Mouse (Mus musculus): ENCODE measurements around the gene Chn1. TPM values are rescaled to one million over a fixed set of nuclear protein-coding genes. Genes with fewer than 3 reads are reported as not detected.

Chn1 gene
- polyA plus RNA-seq, 1 experiment from 2014 or later: 110 TPM

- WGBS: 85% methylated on average over 3 of the region's 3 CpGs
- Histone ChIP-seq H3K4me3 (no peak overlapping the region), H3K36me3 (no peaks in the 10 kb centered on the region), H3K9me3 (no peaks in the 10 kb centered on the region), H3K27ac (no peak overlapping the region), H3K4me1 (peaks cover 20% of the 10 kb centered on the region), H3K9ac (no peak overlapping the region), H3K27me3 (replicated peaks) (no peaks in the 10 kb centered on the region), H3K4me2 (replicated peaks) (no peak overlapping the region)
- no peak for ATAC-seq (ENCODE audit: low FRiP score, low read depth)
Observed at GRCm38 (mm10) chr2:73657961-73658360, 117.2 kb downstream of the Chn1 start.

GRCm38 (mm10) chr2:73657151-73657550, 118.0 kb downstream of the Chn1 start:
- WGBS: 69% methylated on average over 7 of the region's 7 CpGs
- Histone ChIP-seq H3K4me2 (replicated peaks) (no peak overlapping the region), H3K4me3 (no peak overlapping the region), H3K9ac (no peak overlapping the region), H3K9me3 (no peaks in the 10 kb centered on the region), H3K27me3 (replicated peaks) (no peaks in the 10 kb centered on the region), H3K27ac (no peak overlapping the region), H3K36me3 (no peaks in the 10 kb centered on the region), H3K4me1 (peaks cover 20% of the 10 kb centered on the region)
- no peak for ATAC-seq (ENCODE audit: low FRiP score, low read depth)

GRCm38 (mm10) chr2:73655663-73656062, 119.5 kb downstream of the Chn1 start:
- Histone ChIP-seq H3K9me3 (no peaks in the 10 kb centered on the region), H3K27me3 (replicated peaks) (no peaks in the 10 kb centered on the region), H3K4me1 (peaks cover 15% of the 10 kb centered on the region), H3K9ac (no peak overlapping the region), H3K27ac (no peak overlapping the region), H3K36me3 (no peaks in the 10 kb centered on the region), H3K4me3 (no peak overlapping the region), H3K4me2 (replicated peaks) (no peak overlapping the region)
- 84% methylated on average over 4 of the region's 4 CpGs for WGBS
- no peak for ATAC-seq (ENCODE audit: low FRiP score, low read depth)

DNA sequence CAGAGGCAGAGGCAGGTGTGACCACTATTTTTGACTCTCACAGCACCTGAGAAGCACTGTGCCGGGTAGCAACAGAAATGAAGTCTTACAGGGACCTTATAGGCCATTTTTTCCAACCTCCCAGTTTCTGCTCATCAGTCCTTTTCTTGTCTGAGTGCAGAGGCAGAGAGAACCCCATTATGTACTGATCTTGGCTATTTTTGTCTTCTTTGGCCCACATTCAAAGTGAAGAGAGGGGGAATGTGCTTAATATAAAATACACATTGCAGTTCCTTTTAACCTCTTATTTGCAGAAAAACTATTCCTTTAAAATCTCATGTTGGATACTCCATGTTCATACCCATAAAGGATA, 120.3 kb downstream of the Chn1 start:
- H3K9me3 ChIP-seq: no peaks in the 10 kb centered on the region
- no peak overlapping the region for H3K9ac ChIP-seq
- no peak overlapping the region for H3K4me3 ChIP-seq
- no peaks in the 10 kb centered on the region for H3K36me3 ChIP-seq
- 70% methylated on average over 1 of the region's 1 CpGs for WGBS
- H3K4me2 ChIP-seq (replicated peaks): no peak overlapping the region
- no peak overlapping the region for H3K27ac ChIP-seq
- no peaks in the 10 kb centered on the region for H3K27me3 ChIP-seq (replicated peaks)
- H3K4me1 ChIP-seq: peaks cover 7% of the 10 kb centered on the region
- ATAC-seq (ENCODE audit: low FRiP score, low read depth): no peak

- 89% methylated on average over 4 of the region's 4 CpGs for WGBS
- H3K27ac ChIP-seq: no peak overlapping the region
- H3K4me2 ChIP-seq (replicated peaks): no peak overlapping the region
- 0 out of 2 replicates have a peak, but pooled peaks cover 3% of the 10 kb centered on the region for H3K4me1 ChIP-seq
- no peak overlapping the region for H3K4me3 ChIP-seq
- H3K36me3 ChIP-seq: no peaks in the 10 kb centered on the region
- H3K9me3 ChIP-seq: no peaks in the 10 kb centered on the region
- ATAC-seq (ENCODE audit: low FRiP score, low read depth): no peak
- H3K27me3 ChIP-seq (replicated peaks): no peaks in the 10 kb centered on the region
- no peak overlapping the region for H3K9ac ChIP-seq
Observed at GRCm38 (mm10) chr2:73654059-73654891, 120.9 kb downstream of the Chn1 start.

- no peaks in the 10 kb centered on the region for H3K4me1 ChIP-seq
- H3K9me3 ChIP-seq: no peaks in the 10 kb centered on the region
- H3K27me3 ChIP-seq (replicated peaks): no peaks in the 10 kb centered on the region
- no peak for ATAC-seq (ENCODE audit: low FRiP score, low read depth)
- H3K4me3 ChIP-seq: no peak overlapping the region
- no peak overlapping the region for H3K27ac ChIP-seq
- no peak overlapping the region for H3K9ac ChIP-seq
- WGBS: 90% methylated on average over 6 of the region's 6 CpGs
- H3K4me2 ChIP-seq (replicated peaks): no peak overlapping the region
- no peaks in the 10 kb centered on the region for H3K36me3 ChIP-seq
Observed at GRCm38 (mm10) chr2:73637688-73638087, 137.5 kb downstream of the Chn1 start.

GRCm38 (mm10) chr2:73636387-73636786, 138.8 kb downstream of the Chn1 start:
- Histone ChIP-seq H3K9ac (no peak overlapping the region), H3K9me3 (no peaks in the 10 kb centered on the region), H3K4me1 (no peaks in the 10 kb centered on the region), H3K36me3 (peaks cover 6% of the 10 kb centered on the region), H3K4me3 (no peak overlapping the region), H3K27ac (no peak overlapping the region), H3K27me3 (replicated peaks) (no peaks in the 10 kb centered on the region), H3K4me2 (replicated peaks) (no peak overlapping the region)
- 86% methylated on average over 3 of the region's 3 CpGs for WGBS
- no peak for ATAC-seq (ENCODE audit: low FRiP score, low read depth)

DNA sequence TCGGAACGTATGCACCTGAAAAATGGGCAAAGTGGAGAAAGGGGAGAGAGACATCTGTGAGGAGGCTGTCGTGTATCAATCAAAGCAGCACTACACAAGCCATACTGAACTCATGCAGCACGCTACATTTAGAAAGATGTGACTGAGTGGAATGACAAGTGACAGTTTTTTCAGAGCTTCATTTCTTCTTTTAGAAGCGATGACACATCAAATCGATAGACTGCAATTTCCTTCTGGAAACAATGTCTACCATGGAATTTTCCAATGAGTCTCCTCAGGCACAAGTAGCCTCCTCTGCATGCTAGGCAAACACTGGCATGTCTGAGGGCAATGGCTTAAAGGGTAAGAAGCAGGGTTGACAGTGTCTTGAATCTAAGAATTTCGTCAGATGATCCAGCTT, 143.3 kb downstream of the Chn1 start:
- peaks cover 12% of the 10 kb centered on the region for H3K36me3 ChIP-seq
- H3K4me1 ChIP-seq: no peaks in the 10 kb centered on the region

GRCm38 (mm10) chr2:73618486-73619052, 156.6 kb downstream of the Chn1 start:
- no peaks in the 10 kb centered on the region for H3K9me3 ChIP-seq
- H3K4me3 ChIP-seq: no peak overlapping the region
- H3K9ac ChIP-seq: no peak overlapping the region
- WGBS: 78% methylated on average over 4 of the region's 4 CpGs
- H3K4me1 ChIP-seq: no peaks in the 10 kb centered on the region
- peaks cover 43% of the 10 kb centered on the region for H3K36me3 ChIP-seq
- no peak for ATAC-seq (ENCODE audit: low FRiP score, low read depth)
- no peak overlapping the region for H3K4me2 ChIP-seq (replicated peaks)
- no peaks in the 10 kb centered on the region for H3K27me3 ChIP-seq (replicated peaks)
- no peak overlapping the region for H3K27ac ChIP-seq

More for the DNA sequence above, 143.3 kb downstream of the Chn1 start:
- 93% methylated on average over 7 of the region's 7 CpGs for WGBS
- Histone ChIP-seq H3K4me2 (replicated peaks) (no peak overlapping the region), H3K9ac (no peak overlapping the region), H3K4me3 (no peak overlapping the region), H3K27ac (no peak overlapping the region), H3K27me3 (replicated peaks) (no peaks in the 10 kb centered on the region), H3K9me3 (0 out of 2 replicates have a peak, but pooled peaks cover 4% of the 10 kb centered on the region)
- no peak for ATAC-seq (ENCODE audit: low FRiP score, low read depth)

DNA sequence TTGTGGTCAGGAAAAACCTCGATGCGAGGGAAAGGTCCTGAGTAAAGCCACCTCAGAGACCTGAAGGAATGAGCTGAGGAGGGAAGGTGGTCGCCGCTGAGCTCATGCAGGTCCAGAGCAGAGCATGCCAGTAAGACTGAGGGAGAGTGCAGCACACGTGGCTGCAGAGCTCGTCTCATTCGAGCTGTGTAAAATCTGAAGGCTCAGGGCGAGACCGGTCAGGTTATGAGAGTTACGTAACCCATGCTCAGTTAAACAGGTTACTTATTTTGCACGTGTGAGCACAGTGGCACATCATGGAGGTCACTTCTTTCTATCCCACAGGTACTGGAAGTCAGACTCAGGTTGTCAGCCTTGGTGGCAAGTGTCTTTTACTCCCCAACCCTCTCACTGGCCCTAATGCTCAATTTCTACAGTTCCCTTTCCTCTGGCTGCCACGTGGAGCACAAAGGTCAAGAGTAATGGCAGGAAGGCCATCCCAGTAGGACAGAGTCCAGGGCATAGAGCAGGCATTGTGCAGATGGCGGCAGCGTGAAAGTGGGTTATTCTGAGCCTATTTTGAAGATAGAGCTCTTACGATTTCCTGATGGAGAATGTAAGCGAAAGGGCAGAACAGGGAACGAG, 158.6 kb downstream of the Chn1 start:
- Histone ChIP-seq H3K9me3 (no peaks in the 10 kb centered on the region), H3K4me2 (replicated peaks) (no peak overlapping the region), H3K9ac (no peak overlapping the region), H3K4me1 (no peaks in the 10 kb centered on the region), H3K27me3 (replicated peaks) (no peaks in the 10 kb centered on the region), H3K27ac (no peak overlapping the region), H3K4me3 (no peak overlapping the region), H3K36me3 (peaks cover 38% of the 10 kb centered on the region)
- WGBS: 80% methylated on average over 17 of the region's 17 CpGs
- ATAC-seq (ENCODE audit: low FRiP score, low read depth): no peak

DNA sequence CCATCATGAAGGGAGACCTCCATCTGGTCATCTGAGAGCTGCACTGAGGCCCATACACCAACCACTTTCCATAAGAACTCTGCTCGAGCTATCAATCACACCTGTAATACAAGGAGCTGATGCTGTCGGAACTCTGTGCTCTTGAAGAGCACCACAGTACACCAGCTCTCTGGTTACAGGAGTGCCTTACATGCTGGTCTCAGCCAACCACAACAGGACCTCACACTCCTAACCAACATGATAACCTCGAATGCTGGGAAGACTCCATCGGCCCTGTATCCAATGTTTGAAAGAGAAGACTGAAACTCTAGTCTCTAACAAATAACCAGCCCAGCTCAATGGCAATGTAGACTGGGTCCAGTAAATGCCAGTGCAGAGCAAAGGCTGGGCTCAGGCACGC, 159.7 kb downstream of the Chn1 start:
- ATAC-seq (ENCODE audit: low FRiP score, low read depth): no peak
- H3K27me3 ChIP-seq (replicated peaks): no peaks in the 10 kb centered on the region
- no peak overlapping the region for H3K4me3 ChIP-seq
- H3K36me3 ChIP-seq: peaks cover 43% of the 10 kb centered on the region
- no peak overlapping the region for H3K9ac ChIP-seq
- H3K4me1 ChIP-seq: no peaks in the 10 kb centered on the region
- H3K9me3 ChIP-seq: no peaks in the 10 kb centered on the region
- 89% methylated on average over 5 of the region's 5 CpGs for WGBS
- H3K27ac ChIP-seq: no peak overlapping the region
- H3K4me2 ChIP-seq (replicated peaks): no peak overlapping the region

DNA sequence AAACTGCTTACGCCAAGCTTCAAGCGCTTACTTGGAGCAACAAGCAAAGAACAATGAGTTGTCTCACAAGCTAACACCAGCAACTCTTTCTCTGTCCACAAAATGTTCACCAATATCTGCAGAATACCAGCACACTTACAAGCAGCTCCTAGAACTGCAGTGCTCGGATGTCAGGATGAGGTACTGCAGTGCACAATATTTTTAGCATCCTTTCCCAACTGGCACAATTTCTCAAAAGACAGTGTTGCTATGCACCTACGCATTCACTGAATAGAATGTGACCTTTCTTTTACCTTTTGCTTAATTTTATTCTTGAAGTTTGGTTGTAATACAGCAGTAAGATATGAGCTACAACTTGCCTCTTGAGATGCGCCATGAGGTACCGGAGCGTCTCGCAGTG, 160.8 kb downstream of the Chn1 start:
- Histone ChIP-seq H3K27ac (no peak overlapping the region), H3K9me3 (no peaks in the 10 kb centered on the region), H3K4me3 (no peak overlapping the region), H3K4me2 (replicated peaks) (no peak overlapping the region), H3K4me1 (no peaks in the 10 kb centered on the region), H3K36me3 (peaks cover 43% of the 10 kb centered on the region), H3K27me3 (replicated peaks) (no peaks in the 10 kb centered on the region), H3K9ac (no peak overlapping the region)
- WGBS: 95% methylated on average over 8 of the region's 8 CpGs
- ATAC-seq (ENCODE audit: low FRiP score, low read depth): no peak

All from neural tube, embryonic 12.5 days (tissue).